Mouse (Mus musculus) G1E (cell line): Measurements from ENCODE around the gene Tns1. TPM values are rescaled to one million over a fixed set of nuclear protein-coding genes. Genes with fewer than 3 reads are reported as not detected.

Source experiments
- ATAC-seq: 2 replicates; pipeline ENCODE4 v1.8.0; 2016; ENCODE audit warnings: mild to moderate bottlenecking; ENCODE audit not compliant: insufficient number of reproducible peaks, poor library complexity, low FRiP score, severe bottlenecking; ENCODE audit errors: extremely low read depth
- DNase-seq: peaks from one replicate; pipeline ENCODE4 v3.0.0; 2012; ENCODE audit warnings: low spot score
- H3K27me3 ChIP-seq: 2 replicates; pipeline ENCODE4 v1.6.1; 2012; ENCODE audit warnings: mild to moderate bottlenecking, low read length, inconsistent platforms; ENCODE audit not compliant: insufficient read depth
- H3K36me3 ChIP-seq: replicated peaks from 2 replicates; pipeline ENCODE3; 2012; ENCODE audit warnings: mild to moderate bottlenecking, inconsistent platforms
- H3K4me1 ChIP-seq: 2 replicates; pipeline ENCODE4 v1.6.1; 2012; ENCODE audit warnings: low read depth, low read length, inconsistent platforms, mixed read lengths; ENCODE audit not compliant: insufficient read depth
- H3K4me3 ChIP-seq: 2 replicates; pipeline ENCODE4 v1.5.1; 2012; ENCODE audit warnings: low read depth, mild to moderate bottlenecking, inconsistent platforms, low read length, moderate library complexity, mixed read lengths
- H3K9me3 ChIP-seq: replicated peaks from 2 replicates; pipeline ENCODE4 v1.6.1; 2012; ENCODE audit warnings: inconsistent platforms
- CTCF ChIP-seq: IDR thresholded peaks from 2 replicates; pipeline ENCODE4 v1.5.1; 2012; ENCODE audit warnings: low read depth, low read length, inconsistent platforms, mixed read lengths
- GATA1 ChIP-seq: IDR thresholded peaks from 2 replicates; pipeline ENCODE4 v1.6.1; 2012; ENCODE audit warnings: borderline replicate concordance, low read length, inconsistent platforms, mixed read lengths
- GATA2 ChIP-seq: IDR thresholded peaks from 2 replicates; pipeline ENCODE4 v1.6.1; 2012; ENCODE audit warnings: low read depth, low read length, inconsistent platforms, borderline replicate concordance
- POLR2AphosphoS5 ChIP-seq: IDR thresholded peaks from 2 replicates; pipeline ENCODE4 v1.6.1; 2012; ENCODE audit warnings: low read depth, low read length, inconsistent platforms; ENCODE audit not compliant: insufficient replicate concordance
- TAL1 ChIP-seq: conservative IDR thresholded peaks from 2 replicates; pipeline ENCODE4 v1.6.1; 2012; ENCODE audit warnings: low read depth, low read length, inconsistent platforms, mixed read lengths
- polyA plus RNA-seq: library from polyadenylated mRNA; stranded (reverse); fragments of >175 nt; gene quantifications from 2 replicates; pipeline ENCODE4 v1.2.3, GENCODE M21; 2012
- total RNA-seq, 2 experiments: library from RNA; stranded (forward) in 1 of 2; stranded (reverse) in 1 of 2; fragments of 200-1000 nt in 1 of 2; fragments of >200 nt in 1 of 2; fragmentation: Nextera tagmentation in 1 of 2; gene quantifications; 2 replicates each; pipeline ENCODE4 v1.2.3; 2014 to 2017

Gene Tns1
- total and polyA plus RNA-seq, 3 experiments, result 0.55 to 27.2 (median 1.7) TPM

DNA sequence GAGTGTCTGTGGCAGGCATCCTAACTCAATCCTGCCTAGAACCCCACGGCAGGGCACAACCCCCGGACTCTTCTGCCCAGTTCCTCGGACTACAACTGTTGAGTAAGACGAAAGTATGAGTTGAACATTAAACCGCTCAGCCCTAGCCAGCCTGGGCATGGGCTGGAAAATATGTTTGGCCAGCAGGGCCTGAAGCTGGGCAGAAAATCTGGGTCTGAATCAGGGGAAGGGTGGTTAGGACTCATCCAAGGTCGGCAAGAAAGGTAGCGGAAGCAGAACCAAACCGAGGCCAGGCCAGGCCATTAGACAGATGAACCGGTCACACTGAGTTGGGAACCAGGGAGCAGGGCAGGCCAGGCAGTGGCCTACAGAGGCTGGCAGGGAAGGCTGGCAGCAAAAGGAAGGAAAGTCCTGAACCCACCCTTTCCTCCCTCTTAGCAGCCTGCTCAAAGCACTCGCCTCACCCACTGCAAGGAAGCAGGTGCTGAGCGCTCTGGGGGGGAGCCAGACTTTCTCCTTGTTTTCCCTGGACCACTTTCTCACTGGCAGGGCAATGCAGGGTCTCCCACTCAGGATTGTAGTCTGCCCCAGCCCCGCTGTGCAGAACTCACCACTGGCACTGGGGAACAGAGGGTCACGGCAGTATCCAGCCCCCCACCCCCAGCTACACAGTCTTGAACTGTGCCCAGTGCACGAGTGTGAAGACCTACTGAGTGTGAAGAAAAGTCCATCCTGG is 110.8 kb downstream of the Tns1 start:
- 0 out of 2 replicates have a peak, but pooled peaks cover 3% of the 10 kb centered on the region for H3K9me3 ChIP-seq
- no peak overlapping the region for H3K4me3 ChIP-seq
- DNase-seq, result no peak
- no peak for ATAC-seq
- TF ChIP-seq GATA2 (no peak), GATA1 (no peak), CTCF (no peak), POLR2AphosphoS5 (no peak), TAL1 (no peak)
- no peaks in the 10 kb centered on the region for H3K4me1 ChIP-seq
- peaks cover 13% of the 10 kb centered on the region; the same call in 1 of the 2 replicates for H3K27me3 ChIP-seq
- H3K36me3 ChIP-seq, result no peaks in the 10 kb centered on the region

DNA sequence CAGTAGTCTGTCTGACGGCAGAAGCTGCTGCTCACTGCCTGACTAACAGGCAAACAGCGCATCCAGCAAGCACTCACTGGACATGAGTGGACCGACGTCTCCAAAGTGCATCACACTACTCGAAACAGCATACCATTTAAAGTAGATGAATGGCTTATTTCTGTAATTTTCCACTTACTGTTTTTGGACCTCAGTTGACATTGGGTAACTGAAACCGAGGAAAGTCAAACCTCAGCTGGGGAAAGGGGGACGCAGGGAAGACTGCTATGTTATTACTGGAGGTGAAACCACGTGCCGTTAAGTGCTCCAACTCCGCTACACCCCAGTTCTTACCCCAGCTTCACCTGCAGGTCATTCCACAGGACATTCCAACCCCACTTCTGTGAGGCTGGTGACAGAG is 111.5 kb downstream of the Tns1 start:
- DNase-seq (no peak), ATAC-seq (no peak)
- no peak for TF ChIP-seq TAL1
- TF ChIP-seq GATA2, result no peak
- TF ChIP-seq CTCF, result no peak
- no peak for TF ChIP-seq POLR2AphosphoS5
- TF ChIP-seq GATA1, result no peak
- 0 out of 2 replicates have a peak, but pooled peaks cover 3% of the 10 kb centered on the region for H3K9me3 ChIP-seq
- no peaks in the 10 kb centered on the region for H3K4me1 ChIP-seq
- peaks cover 13% of the 10 kb centered on the region; the same call in 1 of the 2 replicates for H3K27me3 ChIP-seq
- H3K4me3 ChIP-seq, result no peak overlapping the region
- no peaks in the 10 kb centered on the region for H3K36me3 ChIP-seq

DNA sequence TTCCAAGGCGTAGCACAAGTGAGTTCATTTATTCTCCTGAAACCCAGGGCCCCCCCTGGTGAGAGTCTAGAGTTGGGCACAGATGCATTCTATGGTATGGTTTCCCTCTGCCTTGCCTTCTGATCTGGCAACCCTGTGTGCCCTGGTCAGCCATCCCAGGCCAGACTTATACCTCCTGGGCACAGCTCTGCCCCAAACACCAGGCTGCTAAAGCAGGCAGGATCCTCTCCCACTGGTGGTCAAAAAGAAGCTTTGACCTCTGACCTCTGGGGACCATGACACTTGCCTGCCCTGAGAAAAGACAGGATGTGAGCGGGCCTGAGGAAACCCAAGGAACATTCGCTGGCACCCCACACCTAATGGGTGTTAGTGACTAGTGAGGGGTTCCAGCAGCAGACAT is 114.8 kb downstream of the Tns1 start:
- no peak for DNase-seq
- Histone ChIP-seq H3K4me1 (no peaks in the 10 kb centered on the region), H3K36me3 (no peaks in the 10 kb centered on the region), H3K4me3 (no peak overlapping the region), H3K9me3 (0 out of 2 replicates have a peak, but pooled peaks cover 3% of the 10 kb centered on the region), H3K27me3 (peaks cover 5% of the 10 kb centered on the region; the same call in 1 of the 2 replicates)
- no peak for ATAC-seq
- TF ChIP-seq GATA1 (no peak), GATA2 (no peak), TAL1 (no peak), CTCF (no peak), POLR2AphosphoS5 (no peak)

DNA sequence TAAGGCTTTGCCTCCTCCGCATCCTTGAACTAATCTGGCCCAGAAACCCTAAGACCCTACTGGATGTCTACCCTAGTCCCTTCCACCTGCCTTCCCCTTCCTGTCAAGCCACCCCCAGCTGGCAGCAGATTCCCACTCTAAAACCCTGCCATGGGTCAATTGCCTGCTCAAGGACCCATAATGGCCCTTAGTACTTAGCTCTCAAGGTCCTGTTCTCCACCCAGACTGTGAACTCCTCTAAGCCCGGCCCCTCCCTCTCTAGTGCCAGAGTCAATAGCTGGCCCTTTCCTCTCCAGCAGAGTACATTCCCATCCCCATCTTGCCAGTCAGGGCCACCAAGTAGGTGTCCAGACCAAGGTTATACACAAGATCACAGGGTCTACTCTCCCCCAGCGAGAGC is 115.3 kb downstream of the Tns1 start:
- no peak overlapping the region for H3K4me3 ChIP-seq
- no peaks in the 10 kb centered on the region for H3K36me3 ChIP-seq
- H3K27me3 ChIP-seq, result peaks cover 5% of the 10 kb centered on the region; the same call in 1 of the 2 replicates
- 0 out of 2 replicates have a peak, but pooled peaks cover 3% of the 10 kb centered on the region for H3K9me3 ChIP-seq
- ATAC-seq (no peak), DNase-seq (no peak)
- no peaks in the 10 kb centered on the region for H3K4me1 ChIP-seq
- TF ChIP-seq TAL1, result no peak
- TF ChIP-seq GATA2, result no peak
- no peak for TF ChIP-seq GATA1
- no peak for TF ChIP-seq CTCF
- TF ChIP-seq POLR2AphosphoS5, result no peak

DNA sequence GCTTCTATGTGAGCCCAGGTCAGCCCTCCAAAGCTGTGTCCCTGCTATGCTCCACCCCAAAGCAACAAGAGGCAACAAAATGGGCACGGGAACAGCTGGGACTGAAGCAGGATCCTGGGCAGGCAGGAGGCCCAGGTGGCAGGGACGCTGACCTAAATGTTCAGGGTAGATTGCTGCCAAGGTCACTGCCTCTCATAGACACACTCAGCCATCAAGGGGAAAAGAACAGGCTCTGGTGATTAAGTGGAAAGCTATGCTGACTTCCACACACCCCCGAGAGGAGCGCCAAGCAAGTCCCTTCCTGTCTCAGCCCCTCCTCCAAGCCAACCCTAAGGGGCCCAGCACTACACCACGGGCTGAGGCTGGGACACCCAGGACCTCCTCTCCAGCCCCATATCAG is 115.8 kb downstream of the Tns1 start:
- H3K9me3 ChIP-seq, result 0 out of 2 replicates have a peak, but pooled peaks cover 3% of the 10 kb centered on the region
- DNase-seq (no peak), ATAC-seq (no peak)
- no peak overlapping the region for H3K4me3 ChIP-seq
- no peaks in the 10 kb centered on the region for H3K4me1 ChIP-seq
- no peaks in the 10 kb centered on the region for H3K36me3 ChIP-seq
- H3K27me3 ChIP-seq, result peaks cover 1% of the 10 kb centered on the region; the same call in 1 of the 2 replicates
- TF ChIP-seq CTCF (no peak), TAL1 (no peak), GATA1 (no peak), POLR2AphosphoS5 (no peak), GATA2 (no peak)

DNA sequence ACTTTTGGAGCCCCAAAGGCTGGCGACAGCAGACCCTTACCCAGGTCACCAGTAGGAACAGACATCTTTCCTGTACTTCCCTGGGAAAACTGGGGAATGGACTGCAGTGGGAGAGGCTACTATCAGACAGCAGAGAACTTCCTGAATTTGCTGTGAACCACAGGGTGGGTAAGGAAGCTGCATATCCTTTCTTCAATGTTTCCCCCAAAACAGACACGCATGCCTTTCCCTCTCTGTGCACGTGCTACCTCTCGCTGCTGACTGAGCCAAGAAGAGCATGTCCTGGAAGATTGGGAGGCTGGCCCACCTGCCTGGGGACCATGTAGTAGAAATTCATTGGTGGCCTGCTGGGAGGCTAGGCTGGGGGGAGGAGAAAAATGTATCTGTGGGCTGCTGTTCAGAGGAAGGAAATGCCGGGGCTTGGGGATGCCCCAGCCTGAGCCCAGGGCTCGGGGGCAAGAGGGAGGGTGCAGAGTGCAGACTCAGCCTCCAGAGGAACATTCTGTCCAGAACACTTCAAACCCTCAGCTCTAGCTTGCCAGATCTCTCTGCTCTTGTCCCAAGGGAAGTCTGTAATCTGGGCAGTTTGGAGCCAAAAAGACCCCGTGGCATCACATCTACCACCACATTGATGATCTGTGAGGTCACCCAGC is 116.7 kb downstream of the Tns1 start:
- 0 out of 2 replicates have a peak, but pooled peaks cover 3% of the 10 kb centered on the region for H3K9me3 ChIP-seq
- no peak overlapping the region for H3K4me3 ChIP-seq
- no peaks in the 10 kb centered on the region for H3K36me3 ChIP-seq
- ATAC-seq, result no peak
- TF ChIP-seq CTCF, result no peak
- no peak for TF ChIP-seq GATA1
- TF ChIP-seq POLR2AphosphoS5, result no peak
- TF ChIP-seq GATA2, result no peak
- TF ChIP-seq TAL1, result no peak
- H3K4me1 ChIP-seq, result no peaks in the 10 kb centered on the region
- no peaks in the 10 kb centered on the region for H3K27me3 ChIP-seq
- DNase-seq, result no peak
